Mouse (Mus musculus) heart, embryonic 14.5 days (tissue): ENCODE data around the gene Ttc27. TPM values are rescaled to one million over a fixed set of nuclear protein-coding genes. Genes with fewer than 3 reads are reported as not detected.
A peak's percentile ranks its signal among the peaks of the same experiment; 100 is the strongest.

Source experiments
- ATAC-seq: fragments of 200-750 bp; cut with Nextera tagmentation; 2 replicates; pipeline ENCODE4 v1.8.0; 2017; ENCODE audit warnings: low read depth, moderate TSS enrichment; ENCODE audit not compliant: insufficient number of reproducible peaks, insufficient read depth, low FRiP score
- H3K27ac ChIP-seq, 2 experiments: fragments of 200-500 bp in 1 of 2; fragments of 300-500 bp in 1 of 2; sonication (generic) in 1 of 2; replicated peaks in 1 of 2; 2 replicates each; pipeline ENCODE4 v1.5.1; 2012 to 2014; ENCODE audit warnings: low read depth in 2 of 2, low read length in 2 of 2, control low read depth in 1 of 2, mild to moderate bottlenecking in 1 of 2, mixed read lengths in 1 of 2; ENCODE audit not compliant: control insufficient read depth in 1 of 2, insufficient read depth in 1 of 2
- H3K27me3 ChIP-seq: fragments of 300-500 bp; sonication (generic); 2 replicates; pipeline ENCODE4 v1.6.1; 2014; ENCODE audit warnings: mild to moderate bottlenecking, low read length, control low read depth; ENCODE audit not compliant: control insufficient read depth, insufficient read depth
- H3K36me3 ChIP-seq: fragments of 300-500 bp; sonication (generic); 2 replicates; pipeline ENCODE4 v1.6.1; 2014; ENCODE audit warnings: mild to moderate bottlenecking, control low read depth, low read length, mixed read lengths; ENCODE audit not compliant: control insufficient read depth, insufficient read depth
- H3K4me1 ChIP-seq, 2 experiments: fragments of 200-500 bp in 1 of 2; fragments of 300-500 bp in 1 of 2; sonication (generic) in 1 of 2; 2 replicates each; pipeline ENCODE4 v1.6.1; 2012 to 2014; ENCODE audit warnings: low read length in 2 of 2, control low read depth in 1 of 2, mixed read lengths in 1 of 2; ENCODE audit not compliant: control insufficient read depth in 2 of 2, insufficient read depth in 2 of 2
- H3K4me2 ChIP-seq: fragments of 300-500 bp; sonication (generic); 2 replicates; pipeline ENCODE4 v1.6.1; 2014; ENCODE audit warnings: mild to moderate bottlenecking, low read length
- H3K4me3 ChIP-seq, 2 experiments: fragments of 200-500 bp in 1 of 2; fragments of 300-500 bp in 1 of 2; sonication (generic) in 1 of 2; 2 replicates each; pipeline ENCODE4 v1.5.1; 2012 to 2014; ENCODE audit warnings: low read length in 2 of 2, mild to moderate bottlenecking in 2 of 2, control low read depth in 1 of 2, low read depth in 1 of 2, moderate library complexity in 1 of 2; ENCODE audit not compliant: control insufficient read depth in 1 of 2, insufficient read depth in 1 of 2
- H3K9ac ChIP-seq: fragments of 300-500 bp; sonication (generic); 2 replicates; pipeline ENCODE4 v1.6.1; 2014; ENCODE audit warnings: mild to moderate bottlenecking, low read length
- H3K9me3 ChIP-seq: fragments of 300-500 bp; sonication (generic); 2 replicates; pipeline ENCODE4 v1.6.1; 2016; ENCODE audit warnings: low read length, control low read depth; ENCODE audit not compliant: control insufficient read depth
- WGBS: fragments of 180-500 bp; shearing (Covaris S2); extraction: QIAGEN DNeasy Blood & Tissue Kit; methylation state at CpG from one replicate; pipeline ENCODE4 v1.1.7; 2014; 5-methylcytosine and 5-hydroxymethylcytosine counted together
- polyA plus RNA-seq: library from polyadenylated mRNA; unstranded; fragments of >200 nt; fragmentation: Nextera tagmentation; extraction: Ambion mirVana; gene quantifications from 2 replicates; pipeline ENCODE4 v1.2.1, GENCODE M21; 2014

Gene Ttc27
- polyA plus RNA-seq, 1 experiment from 2014 or later, result 15.3 TPM

DNA sequence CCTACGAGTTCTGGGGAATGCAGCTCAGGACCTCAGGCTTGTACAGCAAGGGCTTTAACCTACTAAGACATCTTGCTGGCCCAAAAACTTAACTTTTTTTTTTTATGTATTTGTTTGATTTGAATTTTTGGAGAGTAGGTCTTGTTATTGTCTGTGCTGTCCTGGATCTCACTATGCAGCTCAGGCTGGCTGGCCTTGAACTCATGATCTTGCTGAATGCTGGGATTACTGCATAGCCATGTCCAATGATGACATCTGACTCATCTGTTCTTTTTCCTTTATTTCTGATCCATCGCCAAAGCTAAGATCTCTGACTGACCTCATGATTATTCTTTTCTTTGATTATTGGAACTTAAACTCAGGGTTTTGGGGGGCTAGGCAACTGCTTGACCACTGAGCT lies 113.3 kb downstream of the Ttc27 start:
- no peak for ATAC-seq

DNA sequence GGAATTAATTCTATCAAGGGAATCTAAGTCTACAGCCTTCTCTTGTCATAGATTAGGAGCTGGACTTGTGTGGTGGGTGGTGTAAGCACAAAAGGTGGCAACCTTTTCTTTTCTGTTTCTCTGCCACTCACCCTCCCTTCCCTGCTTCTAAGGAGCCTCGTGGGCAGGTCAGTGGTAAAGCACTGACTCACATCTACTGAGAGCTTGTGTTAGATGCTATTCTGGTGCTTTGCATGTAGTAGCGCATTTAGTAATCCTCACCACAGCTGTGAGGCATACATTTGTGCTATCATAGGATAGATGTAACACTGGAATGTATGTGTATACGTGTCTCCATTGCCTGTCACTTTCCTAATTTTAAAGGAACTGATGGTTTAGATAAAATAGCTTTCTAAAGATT lies 124.2 kb downstream of the Ttc27 start:
- no peak for ATAC-seq
- no peaks in the 10 kb centered on the region for H3K27me3 ChIP-seq
- no peaks in the 10 kb centered on the region for H3K36me3 ChIP-seq
- no peak overlapping the region for H3K4me2 ChIP-seq
- H3K4me1 ChIP-seq, result peaks cover 24 to 40% of the 10 kb centered on the region in 2 experiments
- no peak overlapping the region for H3K4me3 ChIP-seq
- H3K27ac ChIP-seq, result no peak overlapping the region
- 61% methylated on average over 3 of the region's 3 CpGs for WGBS
- H3K9me3 ChIP-seq, result no peaks in the 10 kb centered on the region
- H3K9ac ChIP-seq, result no peak overlapping the region

More for the DNA sequence above, 113.3 kb downstream of the Ttc27 start:
- Histone ChIP-seq H3K36me3 (no peaks in the 10 kb centered on the region), H3K9ac (no peak overlapping the region), H3K27me3 (no peaks in the 10 kb centered on the region), H3K4me2 (no peak overlapping the region), H3K4me1 (peaks cover 6 to 11% of the 10 kb centered on the region in 2 experiments; a peak in 3 of 4 replicates), H3K4me3 (no peak overlapping the region), H3K27ac (no peak overlapping the region), H3K9me3 (0 out of 2 replicates have a peak, but pooled peaks cover 3% of the 10 kb centered on the region)
- 71% methylated on average over 2 of the region's 2 CpGs for WGBS

DNA sequence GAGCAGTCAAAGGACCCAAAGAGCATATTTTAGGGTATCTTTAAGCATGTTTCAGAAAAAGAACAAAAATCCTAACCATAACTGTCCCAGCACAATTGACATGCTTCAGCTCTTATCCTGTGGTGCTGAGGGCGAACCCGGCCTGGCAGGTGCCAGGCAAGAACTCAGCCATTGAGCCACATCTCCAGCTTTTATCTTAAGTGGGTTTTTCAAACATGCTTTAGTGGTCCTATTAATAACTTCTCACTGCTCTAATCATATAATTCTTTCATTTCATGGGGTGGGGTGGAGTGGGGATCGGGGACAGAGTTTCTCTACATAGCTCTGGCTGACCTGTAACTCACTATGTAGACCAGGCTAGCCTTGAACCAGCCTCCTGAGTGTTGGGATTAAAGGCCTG lies 125.1 kb downstream of the Ttc27 start:
- no peak overlapping the region for H3K9ac ChIP-seq
- H3K4me3 ChIP-seq, result no peak overlapping the region
- peak overlapping the region in 1 of 2 experiments; percentile 61; a peak in 3 of 4 replicates for H3K27ac ChIP-seq
- no peak overlapping the region for H3K4me2 ChIP-seq
- no peaks in the 10 kb centered on the region for H3K9me3 ChIP-seq
- H3K4me1 ChIP-seq, result peaks cover 24 to 41% of the 10 kb centered on the region in 2 experiments
- H3K36me3 ChIP-seq, result no peaks in the 10 kb centered on the region
- no peak; the same call in 1 of the 2 replicates for ATAC-seq
- 33% methylated on average over 3 of the region's 3 CpGs for WGBS
- H3K27me3 ChIP-seq, result no peaks in the 10 kb centered on the region

DNA sequence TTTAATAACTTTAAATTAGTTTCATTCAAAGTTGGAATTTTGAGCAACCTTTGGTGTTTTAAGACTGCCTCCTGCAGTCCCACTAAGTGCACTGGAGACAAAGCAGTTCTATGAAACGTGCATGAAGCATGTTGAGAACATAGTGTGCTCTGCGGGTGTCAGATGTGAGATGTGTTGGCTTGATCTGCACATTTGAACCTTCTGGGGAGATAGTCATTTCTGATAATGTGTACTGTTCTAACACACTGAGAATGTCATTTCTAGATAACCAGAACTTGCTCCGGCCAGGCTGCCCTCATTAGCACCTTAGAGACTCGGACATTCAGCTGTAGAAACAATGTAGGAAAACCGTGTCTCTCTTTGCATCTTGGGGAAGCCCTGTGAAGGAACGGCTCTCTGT lies 126.0 kb downstream of the Ttc27 start:
- peak overlapping the region in 1 of 2 experiments; percentile 34; a peak in 2 of 4 replicates for H3K27ac ChIP-seq
- no peak overlapping the region for H3K4me2 ChIP-seq
- no peak overlapping the region for H3K9ac ChIP-seq
- H3K27me3 ChIP-seq, result no peaks in the 10 kb centered on the region
- H3K36me3 ChIP-seq, result no peaks in the 10 kb centered on the region
- no peaks in the 10 kb centered on the region for H3K9me3 ChIP-seq
- ATAC-seq, result no peak
- H3K4me3 ChIP-seq, result no peak overlapping the region
- WGBS, result 55% methylated on average over 6 of the region's 6 CpGs
- H3K4me1 ChIP-seq, result peaks cover 24 to 41% of the 10 kb centered on the region in 2 experiments

DNA sequence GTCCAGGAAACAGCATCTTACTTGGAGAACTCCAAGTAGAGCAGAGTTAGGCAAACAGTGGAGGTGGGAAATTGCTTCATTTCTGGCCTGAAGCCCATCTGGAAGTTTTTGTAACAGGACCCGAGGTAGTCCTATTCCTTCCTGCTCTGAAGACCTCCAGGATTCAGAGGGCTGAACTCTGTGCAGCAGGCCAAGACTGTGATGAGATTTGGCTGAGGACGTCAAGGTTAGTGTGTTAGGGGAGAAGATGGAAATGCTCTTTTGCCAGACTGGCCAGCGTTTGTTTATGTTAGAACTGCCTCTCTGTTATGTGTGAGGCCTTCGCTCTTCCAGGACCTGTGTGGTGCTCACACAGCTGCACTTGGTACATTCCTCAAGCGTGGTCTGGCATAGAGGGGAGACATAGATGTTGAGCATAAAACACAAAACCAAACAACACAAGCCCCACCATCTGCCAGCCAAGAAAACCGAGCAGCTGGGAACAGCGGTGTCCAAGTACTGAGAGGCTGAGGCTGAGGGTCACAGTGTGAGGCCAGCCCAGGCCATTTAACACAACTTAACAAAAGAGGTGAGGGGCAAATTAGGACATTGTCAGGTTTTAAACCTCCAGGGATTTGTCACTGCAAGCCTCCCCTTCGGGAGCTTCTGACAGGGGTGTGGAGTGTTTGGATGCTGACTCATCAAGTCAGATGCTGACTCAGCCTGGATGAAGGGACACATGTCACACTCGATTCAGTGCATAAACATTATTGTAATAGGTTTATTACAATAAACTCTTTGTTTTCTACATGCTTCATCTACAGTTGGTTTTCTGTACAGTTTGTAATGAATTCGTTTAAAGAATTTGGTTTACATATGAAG lies 128.7 kb downstream of the Ttc27 start:
- Histone ChIP-seq H3K4me2 (no peak overlapping the region), H3K4me1 (peaks cover 24 to 40% of the 10 kb centered on the region in 2 experiments), H3K36me3 (no peaks in the 10 kb centered on the region), H3K9me3 (no peaks in the 10 kb centered on the region), H3K27ac (peak overlapping the region; percentile 55 to 74), H3K4me3 (no peak overlapping the region), H3K27me3 (no peaks in the 10 kb centered on the region), H3K9ac (peak overlapping the region; percentile 25; the same call in 1 of the 2 replicates)
- ATAC-seq, result peak; percentile 66
- 39% methylated on average over 10 of the region's 10 CpGs for WGBS

DNA sequence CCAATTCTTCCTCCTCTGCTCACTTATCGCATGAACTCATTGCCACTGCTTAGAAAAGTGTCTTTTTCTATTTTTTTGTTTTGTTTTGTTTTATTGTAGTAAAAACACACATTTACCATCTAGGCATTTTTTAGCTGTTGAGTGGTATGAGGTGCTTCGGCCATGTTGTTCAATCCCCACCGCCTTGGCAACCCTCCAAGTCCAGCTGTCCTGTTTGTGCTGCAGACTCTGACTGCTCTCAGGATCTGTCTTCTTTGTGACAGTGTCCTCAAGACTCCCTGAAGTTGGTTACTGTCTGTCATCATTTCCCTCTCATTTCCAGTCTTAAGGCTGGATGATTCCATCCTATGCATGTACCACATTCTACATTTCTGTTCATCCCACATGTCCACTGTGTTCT lies 132.7 kb downstream of the Ttc27 start:
- WGBS, result 75% methylated on average over 3 of the region's 3 CpGs
- peaks cover 13 to 24% of the 10 kb centered on the region in 2 experiments for H3K4me1 ChIP-seq

DNA sequence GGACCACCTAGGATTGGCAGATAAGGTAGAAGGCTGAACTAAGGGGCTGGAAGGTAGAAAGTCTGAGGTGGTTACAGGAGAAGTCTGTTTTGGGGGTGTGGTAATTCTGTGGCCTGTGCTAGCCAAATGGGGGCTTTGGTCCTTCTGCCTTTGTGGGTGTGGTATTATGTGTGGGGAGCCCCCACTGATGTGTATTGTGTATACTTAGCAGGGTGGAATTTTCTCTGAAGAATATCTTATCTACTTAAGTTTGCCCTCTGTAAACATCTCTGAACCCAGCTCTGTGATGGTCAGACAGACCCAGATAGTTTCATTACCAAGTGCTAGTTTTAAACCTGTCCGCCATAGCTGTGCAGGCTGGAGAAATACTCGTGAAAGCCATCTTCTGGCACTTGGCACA lies 141.8 kb downstream of the Ttc27 start:
- WGBS, result 71% methylated on average over 2 of the region's 2 CpGs
- Histone ChIP-seq H3K36me3 (no peaks in the 10 kb centered on the region), H3K9me3 (no peaks in the 10 kb centered on the region), H3K27ac (no peak overlapping the region), H3K9ac (no peak overlapping the region), H3K4me1 (peaks cover 6 to 14% of the 10 kb centered on the region in 2 experiments), H3K4me2 (no peak overlapping the region), H3K4me3 (no peak overlapping the region), H3K27me3 (no peaks in the 10 kb centered on the region)
- no peak for ATAC-seq

More for the DNA sequence above, 132.7 kb downstream of the Ttc27 start:
- no peak overlapping the region for H3K4me3 ChIP-seq
- H3K9ac ChIP-seq, result no peak overlapping the region
- H3K4me2 ChIP-seq, result no peak overlapping the region
- H3K9me3 ChIP-seq, result no peaks in the 10 kb centered on the region
- no peak for ATAC-seq
- H3K36me3 ChIP-seq, result no peaks in the 10 kb centered on the region
- H3K27me3 ChIP-seq, result no peaks in the 10 kb centered on the region
- no peak overlapping the region for H3K27ac ChIP-seq
